Mouse (Mus musculus) lung, postnatal 0 days (tissue): ENCODE data around the gene Mfsd4a. TPM values are rescaled to one million over a fixed set of nuclear protein-coding genes. Genes with fewer than 3 reads are reported as not detected.
A peak's percentile ranks its signal among the peaks of the same experiment; 100 is the strongest.

Source experiments
- ATAC-seq: fragments of 200-750 bp; cut with Nextera tagmentation; 2 replicates; pipeline ENCODE4 v1.8.0; 2017; ENCODE audit warnings: moderate library complexity
- DNase-seq: peaks from one replicate; pipeline ENCODE4 v3.0.0-alpha.2; 2016; ENCODE audit warnings: low spot score
- H3K27ac ChIP-seq: fragments of 300-500 bp; sonication (generic); 2 replicates; pipeline ENCODE4 v1.5.1; 2014; ENCODE audit warnings: antibody characterized with exemption, mild to moderate bottlenecking, low read length, mixed read lengths
- H3K27me3 ChIP-seq: fragments of 300-500 bp; sonication (generic); replicated peaks from 2 replicates; pipeline ENCODE4 v1.6.1; 2014; ENCODE audit warnings: low read length, mixed read lengths; ENCODE audit not compliant: insufficient read depth
- H3K36me3 ChIP-seq: fragments of 300-500 bp; sonication (generic); 2 replicates; pipeline ENCODE4 v1.6.1; 2014; ENCODE audit warnings: low read length, mixed read lengths; ENCODE audit not compliant: insufficient read depth
- H3K4me1 ChIP-seq: fragments of 300-500 bp; sonication (generic); 2 replicates; pipeline ENCODE4 v1.6.1; 2014; ENCODE audit warnings: antibody characterized with exemption, low read depth, low read length, mixed read lengths; ENCODE audit not compliant: insufficient read depth
- H3K4me2 ChIP-seq: fragments of 300-500 bp; sonication (generic); replicated peaks from 2 replicates; pipeline ENCODE4 v1.6.1; 2014; ENCODE audit warnings: low read depth, mild to moderate bottlenecking, low read length, moderate library complexity, mixed read lengths
- H3K4me3 ChIP-seq: fragments of 300-500 bp; sonication (generic); 2 replicates; pipeline ENCODE4 v1.5.1; 2014; ENCODE audit warnings: low read depth, low read length
- H3K9ac ChIP-seq: fragments of 300-500 bp; sonication (generic); replicated peaks from 2 replicates; pipeline ENCODE4 v1.6.1; 2014; ENCODE audit warnings: low read depth, mild to moderate bottlenecking
- H3K9me3 ChIP-seq: fragments of 300-500 bp; sonication (generic); 2 replicates; pipeline ENCODE4 v1.6.1; 2016; ENCODE audit warnings: low read length, mixed read lengths
- CTCF ChIP-seq: IDR thresholded peaks from 2 replicates; pipeline ENCODE4 v1.5.1; 2016; ENCODE audit warnings: antibody characterized with exemption, mild to moderate bottlenecking
- EP300 ChIP-seq: IDR thresholded peaks from 2 replicates; pipeline ENCODE4 v1.6.1; 2016; ENCODE audit warnings: antibody characterized with exemption, mild to moderate bottlenecking, control low read depth
- WGBS: fragments of 180-500 bp; shearing (Covaris S2); extraction: QIAGEN DNeasy Blood & Tissue Kit; methylation state at CpG from one replicate; pipeline ENCODE4 v1.1.7; 2014; 5-methylcytosine and 5-hydroxymethylcytosine counted together
- polyA plus RNA-seq: library from polyadenylated mRNA; unstranded; fragments of >200 nt; fragmentation: Nextera tagmentation; extraction: Ambion mirVana; gene quantifications from 2 replicates; pipeline ENCODE4 v1.2.1, GENCODE M21; 2015

The Mfsd4a gene
- polyA plus RNA-seq, 1 experiment from 2014 or later = 7.5 TPM

DNA sequence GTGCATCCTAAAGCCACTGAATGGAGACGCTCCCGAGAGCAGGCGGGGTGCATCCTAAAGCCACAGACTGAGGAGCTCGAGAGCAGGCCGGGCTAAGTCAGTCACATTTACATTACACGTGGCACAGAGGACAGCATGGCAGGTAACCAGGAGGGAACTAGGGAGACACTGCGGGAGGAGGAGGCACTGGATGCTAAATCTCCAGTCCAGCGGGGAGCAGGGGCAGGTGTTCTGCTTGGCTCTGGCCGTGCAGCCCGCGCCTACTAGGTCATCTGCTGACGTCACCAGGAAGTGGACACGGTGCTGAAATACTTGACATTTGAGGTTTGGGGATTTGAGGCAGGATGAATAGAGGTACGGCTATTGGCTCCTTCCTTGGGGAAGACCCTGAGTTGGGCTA, 36.5 kb upstream of the Mfsd4a start:
- H3K9ac ChIP-seq = no peak overlapping the region
- WGBS = 57% methylated on average over 14 of the region's 14 CpGs
- H3K36me3 ChIP-seq = no peaks in the 10 kb centered on the region
- TF ChIP-seq CTCF (no peak), EP300 (no peak)
- H3K4me2 ChIP-seq = no peak overlapping the region
- no peak overlapping the region for H3K27ac ChIP-seq
- DNase-seq (no peak), ATAC-seq (no peak)
- H3K4me1 ChIP-seq = no peaks in the 10 kb centered on the region
- H3K4me3 ChIP-seq = no peak overlapping the region
- no peaks in the 10 kb centered on the region for H3K27me3 ChIP-seq
- H3K9me3 ChIP-seq = no peaks in the 10 kb centered on the region

DNA sequence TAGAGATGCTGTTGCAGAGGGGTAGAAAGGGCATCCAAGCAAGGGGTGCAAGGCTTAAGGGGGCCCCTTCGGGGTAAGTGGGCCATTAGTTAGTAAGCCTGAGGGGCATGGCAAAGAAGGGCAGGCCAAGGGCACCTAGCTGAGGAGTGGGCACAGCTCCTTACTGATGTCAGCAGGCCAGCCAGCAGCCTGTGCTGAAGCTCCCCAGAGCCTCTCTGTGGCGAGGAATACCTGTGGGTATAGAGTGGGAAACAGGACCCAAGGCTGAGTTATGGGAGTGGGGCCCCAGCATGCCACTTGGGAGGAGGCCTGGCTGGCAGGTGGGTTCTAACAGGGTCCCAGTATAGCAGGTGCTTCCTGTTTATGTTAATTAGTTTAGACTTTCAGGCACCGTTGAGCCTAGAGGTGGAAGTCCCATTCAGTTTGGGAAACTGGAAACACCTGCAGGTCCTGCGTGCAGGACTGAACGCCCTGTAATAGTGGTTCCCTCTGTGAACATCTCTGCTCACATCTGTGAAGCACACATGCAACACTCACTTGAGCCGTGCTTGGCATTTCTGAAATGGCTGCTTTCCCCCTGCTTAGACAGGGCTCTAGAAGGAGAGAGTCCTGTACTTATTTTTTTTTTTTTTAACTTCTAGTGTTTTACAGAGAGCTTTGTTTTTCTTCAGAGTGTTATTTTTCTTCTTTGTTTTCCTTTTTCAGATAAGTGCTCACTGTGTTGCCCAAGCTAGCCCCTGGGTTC, 34.3 kb upstream of the Mfsd4a start:
- no peak for ATAC-seq
- no peak overlapping the region for H3K9ac ChIP-seq
- DNase-seq = no peak
- H3K4me1 ChIP-seq = no peaks in the 10 kb centered on the region
- H3K27me3 ChIP-seq = no peaks in the 10 kb centered on the region
- 53% methylated on average over 6 of the region's 6 CpGs for WGBS
- H3K9me3 ChIP-seq = no peaks in the 10 kb centered on the region
- H3K4me2 ChIP-seq = no peak overlapping the region
- H3K27ac ChIP-seq = no peak overlapping the region
- TF ChIP-seq EP300 (no peak), CTCF (no peak)
- H3K36me3 ChIP-seq = no peaks in the 10 kb centered on the region
- no peak overlapping the region for H3K4me3 ChIP-seq

DNA sequence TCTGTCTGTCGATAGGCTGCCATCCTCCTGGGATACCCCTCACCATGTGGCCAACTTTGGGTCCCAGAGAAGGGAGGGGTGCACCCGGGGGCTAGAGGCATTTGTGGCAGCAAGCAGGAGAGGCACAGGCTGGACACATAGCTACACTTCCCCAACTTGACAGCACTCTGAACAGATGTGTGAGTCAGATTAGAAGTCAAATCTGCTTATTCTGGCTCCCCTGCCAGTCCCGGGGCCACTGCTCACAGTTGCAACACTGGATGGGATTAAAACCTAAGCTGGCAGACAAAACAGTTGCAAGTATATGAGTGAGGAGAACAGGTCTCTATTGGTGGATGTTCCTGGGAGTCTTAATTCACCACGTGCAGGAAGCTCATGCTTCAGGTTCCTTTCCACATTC, 31.9 kb upstream of the Mfsd4a start:
- H3K4me2 ChIP-seq = no peak overlapping the region
- H3K9ac ChIP-seq = no peak overlapping the region
- H3K27ac ChIP-seq = no peak overlapping the region
- H3K9me3 ChIP-seq = no peaks in the 10 kb centered on the region
- no peaks in the 10 kb centered on the region for H3K27me3 ChIP-seq
- H3K4me3 ChIP-seq = no peak overlapping the region
- H3K36me3 ChIP-seq = no peaks in the 10 kb centered on the region
- no peak for TF ChIP-seq EP300
- no peak for TF ChIP-seq CTCF
- no peaks in the 10 kb centered on the region for H3K4me1 ChIP-seq
- DNase-seq (no peak), ATAC-seq (no peak)
- WGBS = 70% methylated on average over 4 of the region's 4 CpGs

DNA sequence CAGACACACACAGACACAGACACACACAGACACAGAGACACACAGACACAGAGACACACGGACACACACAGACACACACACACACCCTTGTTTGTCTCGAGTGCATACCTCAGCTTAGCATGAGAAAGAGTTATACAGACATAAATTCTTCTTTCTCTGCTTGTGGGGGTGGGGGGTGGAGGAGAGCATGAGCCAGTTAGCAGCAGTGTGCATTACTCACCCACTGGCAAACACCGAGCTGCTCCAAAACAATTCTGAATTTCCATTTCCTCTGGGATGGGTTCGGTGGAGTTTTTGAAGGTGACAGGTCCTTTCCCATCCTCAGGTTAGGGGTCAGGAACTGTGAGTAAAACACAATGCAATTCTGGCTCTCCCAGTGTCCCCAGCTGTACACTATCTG, 31.2 kb upstream of the Mfsd4a start:
- Histone ChIP-seq H3K36me3 (no peaks in the 10 kb centered on the region), H3K9me3 (no peaks in the 10 kb centered on the region), H3K4me1 (no peaks in the 10 kb centered on the region), H3K4me3 (no peak overlapping the region), H3K27ac (no peak overlapping the region), H3K4me2 (no peak overlapping the region), H3K27me3 (no peaks in the 10 kb centered on the region), H3K9ac (no peak overlapping the region)
- WGBS = 53% methylated on average over 4 of the region's 4 CpGs
- ATAC-seq = no peak
- TF ChIP-seq CTCF (no peak), EP300 (no peak)
- DNase-seq = no peak

DNA sequence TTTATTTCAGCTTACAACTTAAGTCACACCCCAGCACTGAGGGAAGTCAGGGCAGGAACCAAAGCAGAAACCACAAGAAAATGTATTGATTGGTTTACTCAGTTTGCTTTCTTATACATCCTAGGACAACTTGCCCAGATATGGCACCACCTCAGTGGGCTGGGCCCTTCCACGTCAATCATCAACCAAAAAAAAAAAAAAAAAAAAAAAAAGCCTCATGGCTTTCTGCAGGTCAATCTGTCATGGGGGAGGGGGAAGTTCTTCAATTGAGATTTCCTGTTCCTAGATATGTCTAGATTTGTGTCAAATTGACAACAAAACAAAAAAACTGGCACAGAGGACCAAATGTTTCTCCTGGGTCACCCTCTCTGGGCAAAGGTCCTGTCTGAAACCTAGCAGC, 30.2 kb upstream of the Mfsd4a start:
- DNase-seq (no peak), ATAC-seq (no peak)
- H3K27ac ChIP-seq = no peak overlapping the region
- H3K36me3 ChIP-seq = no peaks in the 10 kb centered on the region
- H3K4me2 ChIP-seq = no peak overlapping the region
- H3K4me3 ChIP-seq = no peak overlapping the region
- H3K9ac ChIP-seq = no peak overlapping the region
- no peaks in the 10 kb centered on the region for H3K9me3 ChIP-seq
- 67% methylated on average over 1 of the region's 1 CpGs for WGBS
- no peak for TF ChIP-seq CTCF
- TF ChIP-seq EP300 = no peak
- no peaks in the 10 kb centered on the region for H3K4me1 ChIP-seq
- H3K27me3 ChIP-seq = no peaks in the 10 kb centered on the region

DNA sequence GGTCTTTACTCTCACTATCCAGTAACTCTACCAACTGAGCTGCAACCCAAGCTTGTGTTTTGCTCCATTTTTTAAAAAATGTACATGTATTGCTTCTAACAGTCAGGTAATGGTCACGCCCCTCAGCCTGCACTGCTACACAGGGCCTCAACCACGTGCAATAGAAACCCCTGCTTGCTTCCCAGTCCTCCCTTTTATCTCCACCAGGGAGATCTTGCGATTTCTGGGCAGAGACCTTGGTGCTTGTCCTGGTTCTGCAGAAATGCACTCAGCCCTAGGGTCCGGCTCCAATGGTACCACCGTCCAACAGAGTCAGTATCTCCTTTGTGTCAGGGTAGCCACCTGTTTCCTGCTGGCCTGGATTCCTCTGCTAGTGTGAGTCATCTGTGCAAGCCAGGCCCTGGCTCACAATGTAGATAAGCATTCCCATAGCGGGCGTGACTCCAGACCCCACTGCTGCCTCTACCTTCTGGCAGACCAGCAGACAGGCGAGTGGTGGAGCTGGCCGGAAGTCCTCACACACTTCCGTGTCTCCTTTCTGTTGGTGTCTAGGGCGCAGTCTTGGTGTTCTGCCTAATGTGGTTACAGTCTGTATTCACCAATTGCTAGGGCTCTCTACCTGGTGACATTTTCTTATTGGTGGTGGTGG, 27.6 kb upstream of the Mfsd4a start:
- Histone ChIP-seq H3K9me3 (no peaks in the 10 kb centered on the region), H3K27me3 (no peaks in the 10 kb centered on the region), H3K36me3 (no peaks in the 10 kb centered on the region), H3K9ac (no peak overlapping the region), H3K4me2 (no peak overlapping the region), H3K27ac (no peak overlapping the region), H3K4me1 (no peaks in the 10 kb centered on the region), H3K4me3 (no peak overlapping the region)
- DNase-seq = peak; percentile 65
- 43% methylated on average over 11 of the region's 11 CpGs for WGBS
- peak; percentile 4; the same call in 1 of the 2 replicates for TF ChIP-seq CTCF
- TF ChIP-seq EP300 = peak; percentile 45; the same call in 1 of the 2 replicates
- ATAC-seq = peak; percentile 93
